ENCODE assay signal across 19 mouse cellular contexts in the genomic region with DNA sequence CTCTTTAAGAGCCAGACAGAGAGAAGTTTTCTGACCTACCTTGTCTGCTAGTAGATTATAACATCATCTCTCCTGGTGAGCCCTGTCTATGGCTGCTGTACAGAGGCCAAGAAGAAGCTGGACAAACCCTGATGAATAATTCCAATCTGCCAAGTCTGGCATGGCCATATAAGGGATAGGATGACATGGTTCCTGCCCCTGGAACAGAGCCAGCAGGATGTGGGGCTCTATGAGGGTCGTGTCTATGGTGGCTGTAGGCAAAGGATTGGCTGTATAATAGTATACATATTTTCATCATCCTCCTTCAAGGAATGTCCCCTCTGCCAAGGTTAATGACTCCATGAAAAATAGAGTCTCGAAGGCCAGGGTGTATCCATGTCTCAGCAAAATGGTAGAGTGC.
"Had no signal": no experiment of that assay in that cellular context is flagged by ENCODE, and none has a peak within 500 bp of the region (broad histone marks: within the 10 kb centered on the region; RNA-seq: fewer than 3 reads in every experiment).

No protein-coding gene starts in this region.

- DNase-seq: lung, adult 18-20 months; lung, postnatal 14 days; lung, postnatal 36 days; right cerebral cortex, adult 18-20 months; right cerebral cortex, postnatal 25 days; right cerebral cortex, postnatal 4 days; spleen, adult 18-20 months; thymus, adult 18-20 months; thymus, postnatal 14 days; thymus, postnatal 36 days had no signal

- H3K4me1 ChIP-seq: lung, embryonic 15.5 days; midbrain, embryonic 13.5 days; midbrain, embryonic 15.5 days; neural tube, embryonic 15.5 days had no signal

- H3K36me3 ChIP-seq: lung, embryonic 15.5 days; midbrain, embryonic 10.5 days; midbrain, embryonic 13.5 days; midbrain, embryonic 15.5 days; neural tube, embryonic 13.5 days; neural tube, embryonic 15.5 days had no signal

- H3K9me3 ChIP-seq: lung, embryonic 15.5 days; midbrain, embryonic 10.5 days; midbrain, embryonic 13.5 days; midbrain, embryonic 15.5 days; neural tube, embryonic 13.5 days; neural tube, embryonic 15.5 days had no signal

- H3K4me2 ChIP-seq: lung, embryonic 15.5 days; midbrain, embryonic 13.5 days; midbrain, embryonic 15.5 days; neural tube, embryonic 13.5 days; neural tube, embryonic 15.5 days had no signal

- H3K9ac ChIP-seq: liver, embryonic 14.5 days; lung, embryonic 15.5 days; midbrain, embryonic 13.5 days; midbrain, embryonic 15.5 days; neural tube, embryonic 13.5 days; neural tube, embryonic 15.5 days had no signal

- ATAC-seq: lung, postnatal 0 days; midbrain, embryonic 13.5 days; midbrain, embryonic 15.5 days had no signal

- H3K4me3 ChIP-seq: lung, embryonic 15.5 days; midbrain, embryonic 10.5 days; midbrain, embryonic 13.5 days; midbrain, embryonic 15.5 days; myocyte; neural tube, embryonic 13.5 days; neural tube, embryonic 15.5 days had no signal

- H3K27me3 ChIP-seq: lung, embryonic 15.5 days; midbrain, embryonic 13.5 days; midbrain, embryonic 15.5 days; neural tube, embryonic 13.5 days; neural tube, embryonic 15.5 days had no signal

- H3K27ac ChIP-seq: liver, embryonic 14.5 days; lung, embryonic 15.5 days; midbrain, embryonic 10.5 days; midbrain, embryonic 13.5 days; midbrain, embryonic 15.5 days; neural tube, embryonic 13.5 days; neural tube, embryonic 15.5 days had no signal
